Mouse (Mus musculus): Measurements from ENCODE around the gene Atp10a.

DNA sequence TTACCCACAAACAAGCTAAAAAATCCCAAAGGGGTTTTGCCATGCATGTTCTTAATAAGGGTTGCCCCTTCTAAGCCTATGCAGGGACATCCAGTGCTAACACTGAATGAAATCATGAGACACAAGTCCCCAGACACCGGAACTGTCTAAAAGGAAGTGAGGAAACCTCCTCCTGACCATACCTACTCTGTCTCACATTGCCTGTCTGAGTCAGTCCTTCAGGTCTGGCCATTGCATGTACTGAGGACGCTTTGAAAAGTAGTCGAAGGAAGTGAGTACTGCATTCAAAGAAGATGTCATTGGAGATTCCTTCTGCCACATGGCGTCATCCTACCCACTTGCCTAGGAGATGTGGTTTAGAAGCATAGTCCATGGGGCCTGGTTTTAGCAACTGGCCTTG, 84.9 kb downstream of the Atp10a start:
- TF ChIP-seq CTCF (IDR thresholded peaks at IDR 0.05; ENCODE audit: low read depth, low read length) (no peak), POLR2A (IDR thresholded peaks at IDR 0.05; ENCODE audit: insufficient read depth, low read length) (no peak), EP300 (IDR thresholded peaks at IDR 0.05; ENCODE audit: insufficient read depth, low read depth, low read length) (no peak)

Measured in ES-Bruce4 (cell line).